Mouse (Mus musculus) kidney, embryonic 15.5 days (tissue): ENCODE measurements around the gene Lrrc23. TPM values are rescaled to one million over a fixed set of nuclear protein-coding genes. Genes with fewer than 3 reads are reported as not detected.

Experiments used
- ATAC-seq: fragments of 200-750 bp; cut with Nextera tagmentation; replicated peaks from 2 replicates; pipeline ENCODE4 v1.8.0; 2017; ENCODE audit warnings: moderate TSS enrichment; ENCODE audit not compliant: low FRiP score
- H3K27ac ChIP-seq: fragments of 300-500 bp; sonication (generic); 2 replicates; pipeline ENCODE4 v1.5.1; 2015; ENCODE audit warnings: mild to moderate bottlenecking, inconsistent platforms
- H3K27me3 ChIP-seq: fragments of 300-500 bp; sonication (generic); 2 replicates; pipeline ENCODE4 v1.6.1; 2015; ENCODE audit warnings: inconsistent platforms
- H3K36me3 ChIP-seq: fragments of 300-500 bp; sonication (generic); 2 replicates; pipeline ENCODE4 v1.6.1; 2015; ENCODE audit warnings: inconsistent platforms
- H3K4me1 ChIP-seq: fragments of 300-500 bp; sonication (generic); 2 replicates; pipeline ENCODE4 v1.6.1; 2015; ENCODE audit warnings: inconsistent platforms
- H3K4me2 ChIP-seq: fragments of 300-500 bp; sonication (generic); 2 replicates; pipeline ENCODE4 v1.6.1; 2015; ENCODE audit warnings: moderate library complexity, mild to moderate bottlenecking, inconsistent platforms
- H3K4me3 ChIP-seq: fragments of 300-500 bp; sonication (generic); replicated peaks from 2 replicates; pipeline ENCODE4 v1.5.1; 2015; ENCODE audit warnings: mild to moderate bottlenecking, inconsistent platforms
- H3K9ac ChIP-seq: fragments of 300-500 bp; sonication (generic); 2 replicates; pipeline ENCODE4 v1.6.1; 2015; ENCODE audit warnings: mild to moderate bottlenecking, inconsistent platforms
- H3K9me3 ChIP-seq: fragments of 300-500 bp; sonication (generic); replicated peaks from 2 replicates; pipeline ENCODE4 v1.6.1; 2016; ENCODE audit warnings: inconsistent platforms
- WGBS: fragments of 180-500 bp; shearing (Covaris S2); methylation state at CpG from one replicate; pipeline ENCODE4 v1.1.7; 2015; ENCODE audit warnings: mixed read lengths; 5-methylcytosine and 5-hydroxymethylcytosine counted together
- polyA plus RNA-seq: library from polyadenylated mRNA; unstranded; fragments of >200 nt; fragmentation: Nextera tagmentation; extraction: Ambion mirVana; gene quantifications from 2 replicates; pipeline ENCODE4 v1.2.1, GENCODE M21; 2015

Gene Lrrc23
- polyA plus RNA-seq, 1 experiment from 2014 or later = 0.90 TPM

DNA sequence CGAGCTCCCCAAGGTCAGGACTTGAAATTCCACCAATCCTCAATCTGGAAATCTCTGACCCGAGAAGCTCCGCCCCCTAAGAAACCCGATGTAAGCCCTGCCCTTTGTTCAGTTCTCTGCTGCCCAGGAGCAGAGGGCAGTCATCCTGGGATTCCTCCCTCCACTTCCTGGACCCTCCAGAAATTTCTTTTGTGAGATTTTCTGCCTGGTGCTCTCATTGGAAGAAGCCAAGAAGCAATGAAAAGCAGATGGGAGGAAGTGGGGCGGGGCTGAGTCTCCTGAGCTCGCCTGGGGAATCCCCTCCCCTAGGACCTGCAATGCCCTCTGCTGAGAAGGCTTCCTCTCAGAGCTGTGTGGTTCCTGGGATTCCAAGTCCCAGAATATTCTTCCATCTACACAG, 2.9 kb upstream of the Lrrc23 start:
- Histone ChIP-seq H3K27me3 (peaks cover 13% of the 10 kb centered on the region), H3K36me3 (no peaks in the 10 kb centered on the region), H3K9me3 (no peaks in the 10 kb centered on the region), H3K4me1 (peaks cover 26% of the 10 kb centered on the region), H3K4me3 (peak overlapping the region; percentile 5; the same call in 1 of the 2 replicates), H3K9ac (no peak overlapping the region), H3K4me2 (peak overlapping the region; percentile 37), H3K27ac (no peak overlapping the region)
- ATAC-seq = peak; percentile 37; the same call in 1 of the 2 replicates
- WGBS = 26% methylated on average over 6 of the region's 6 CpGs

GRCm38 (mm10) chr6:124780917-124781316, 1.4 kb upstream of the Lrrc23 start:
- Histone ChIP-seq H3K4me1 (peaks cover 23% of the 10 kb centered on the region), H3K27me3 (peaks cover 13% of the 10 kb centered on the region)
- WGBS = 82% methylated on average over 7 of the region's 7 CpGs

DNA sequence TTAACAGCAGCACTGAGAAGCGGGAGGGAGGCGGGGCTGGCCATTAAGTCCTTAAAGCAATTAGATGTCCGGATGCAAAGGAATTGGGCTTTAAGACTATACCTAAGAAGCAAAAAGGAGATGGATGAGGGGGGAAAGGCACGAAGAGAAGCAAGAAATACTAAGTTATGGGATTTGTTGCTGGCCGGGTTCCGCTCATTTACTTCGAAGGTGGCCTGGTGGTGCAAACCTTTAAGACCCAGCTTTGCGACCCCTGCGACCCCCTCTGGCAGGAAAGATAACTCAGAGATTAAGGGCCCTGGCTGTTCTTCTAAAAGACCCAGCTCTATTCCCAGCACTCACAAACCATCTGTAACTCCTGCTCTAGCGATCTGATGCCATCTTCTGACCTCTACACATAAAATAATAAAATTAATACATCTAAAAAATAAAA, 473 bp upstream of the Lrrc23 start:
- H3K4me1 ChIP-seq = peaks cover 23% of the 10 kb centered on the region
- H3K27me3 ChIP-seq = peaks cover 13% of the 10 kb centered on the region
- H3K36me3 ChIP-seq = no peaks in the 10 kb centered on the region
- ATAC-seq = no peak; the same call in 1 of the 2 replicates
- peak overlapping the region; percentile 83 for H3K4me2 ChIP-seq
- H3K9ac ChIP-seq = peak overlapping the region; percentile 37
- 3% methylated on average over 10 of the region's 10 CpGs for WGBS
- no peaks in the 10 kb centered on the region for H3K9me3 ChIP-seq
- H3K4me3 ChIP-seq = peak overlapping the region; percentile 47
- no peak overlapping the region for H3K27ac ChIP-seq

More at GRCm38 (mm10) chr6:124780917-124781316, 1.4 kb upstream of the Lrrc23 start:
- H3K9ac ChIP-seq = no peak overlapping the region
- H3K4me2 ChIP-seq = no peak overlapping the region
- H3K36me3 ChIP-seq = no peaks in the 10 kb centered on the region
- no peak for ATAC-seq
- no peak overlapping the region for H3K27ac ChIP-seq
- H3K9me3 ChIP-seq = no peaks in the 10 kb centered on the region
- H3K4me3 ChIP-seq = no peak overlapping the region

DNA sequence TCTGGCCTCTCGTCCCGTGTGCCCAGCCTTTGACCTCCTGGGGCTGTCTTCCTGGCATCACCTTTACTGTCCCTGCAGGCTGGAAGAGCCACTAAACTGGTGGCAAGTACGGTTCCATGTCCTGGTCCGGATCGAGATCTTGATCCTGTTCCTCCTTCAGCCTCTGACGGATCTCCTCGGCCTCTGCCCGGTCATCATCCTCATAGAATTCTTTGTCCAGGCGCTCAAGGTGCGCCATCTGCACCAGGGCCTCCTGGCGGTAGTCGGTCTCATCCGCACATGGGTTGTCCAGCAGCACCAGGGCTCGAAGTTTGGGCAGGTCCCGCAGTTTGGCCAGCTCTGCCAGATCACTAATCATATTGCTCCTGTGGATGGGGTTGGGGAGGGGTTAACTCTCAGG, 9.0 kb downstream of the Lrrc23 start:
- no peak for ATAC-seq
- Histone ChIP-seq H3K4me1 (peaks cover 42% of the 10 kb centered on the region), H3K4me3 (no peak overlapping the region), H3K4me2 (no peak overlapping the region), H3K9me3 (no peaks in the 10 kb centered on the region), H3K9ac (no peak overlapping the region), H3K27me3 (0 out of 2 replicates have a peak, but pooled peaks cover 9% of the 10 kb centered on the region), H3K27ac (no peak overlapping the region), H3K36me3 (no peaks in the 10 kb centered on the region)
- 82% methylated on average over 15 of the region's 15 CpGs for WGBS

DNA sequence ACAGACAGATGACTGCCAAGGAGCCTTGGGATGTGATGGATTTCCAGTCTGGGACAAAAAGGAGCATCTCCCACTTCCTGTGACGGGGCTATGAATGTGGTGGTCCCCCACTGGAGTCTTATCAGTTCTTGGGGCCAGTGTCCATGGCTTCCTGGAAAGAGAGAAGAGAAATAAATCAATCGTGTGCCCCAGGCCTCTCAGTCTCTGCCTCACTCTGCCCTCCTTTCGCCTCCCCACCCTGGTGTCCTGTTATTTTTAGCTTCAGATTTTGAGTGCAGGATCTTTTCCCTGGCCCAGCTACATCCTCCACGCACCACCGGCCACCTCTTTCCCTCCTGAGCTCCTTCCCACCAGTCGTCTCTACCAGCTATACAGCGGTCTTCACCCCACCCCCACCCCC, 9.5 kb downstream of the Lrrc23 start:
- Histone ChIP-seq H3K36me3 (no peaks in the 10 kb centered on the region), H3K9ac (no peak overlapping the region), H3K4me2 (peak overlapping the region; percentile 97), H3K9me3 (no peaks in the 10 kb centered on the region), H3K4me3 (peak overlapping the region; percentile 60; the same call in 1 of the 2 replicates), H3K27ac (no peak overlapping the region), H3K4me1 (peaks cover 42% of the 10 kb centered on the region), H3K27me3 (0 out of 2 replicates have a peak, but pooled peaks cover 9% of the 10 kb centered on the region)
- ATAC-seq = no peak
- WGBS = 37% methylated on average over 7 of the region's 7 CpGs

DNA sequence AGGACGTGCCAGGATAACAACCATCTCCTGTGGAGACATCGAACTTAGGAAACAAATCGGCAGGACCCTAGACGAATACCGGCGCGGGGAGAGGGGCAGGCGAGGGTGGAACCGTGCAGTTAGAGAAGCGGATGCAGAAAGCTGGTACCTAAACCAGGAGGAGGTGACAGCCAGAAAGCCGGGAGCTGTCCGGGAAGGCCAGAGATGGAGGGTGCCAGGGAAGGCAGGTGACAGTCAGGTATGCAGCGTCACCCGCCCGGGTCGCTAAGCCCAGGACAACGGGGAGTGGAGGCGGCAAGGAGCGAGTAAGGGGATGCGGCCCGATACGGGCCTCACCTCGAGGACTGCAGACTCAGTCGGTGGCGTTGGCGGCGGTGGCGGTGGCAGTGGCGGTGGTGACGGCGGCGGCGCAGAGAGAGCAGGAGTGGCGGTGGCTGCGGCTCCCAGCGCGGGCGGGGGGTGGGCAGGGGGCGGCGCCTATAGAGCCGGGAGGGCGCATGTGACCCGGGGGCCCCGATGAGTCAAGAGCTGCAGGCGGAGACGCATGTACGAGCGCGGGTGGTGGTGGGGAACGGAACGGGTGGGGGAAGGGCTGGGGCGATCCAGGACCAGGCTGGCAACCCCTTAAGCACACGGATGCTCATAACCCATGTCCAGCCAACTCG, 10.3 kb downstream of the Lrrc23 start, which contains the start of gene Eno2:
Gene Eno2, minus strand, starts transcription at position 573 of the 665 bp plus-strand sequence.
- no peaks in the 10 kb centered on the region for H3K9me3 ChIP-seq
- peak within 1 kb of the TSS; percentile 60 for H3K4me3 ChIP-seq
- under 1% methylated on average over 47 of the region's 54 CpGs for WGBS
- peak within 1 kb of the TSS; percentile 97 for H3K4me2 ChIP-seq
- H3K27me3 ChIP-seq = 0 out of 2 replicates have a peak, but pooled peaks cover 9% of the 10 kb centered on the region
- H3K9ac ChIP-seq = peak within 1 kb of the TSS; percentile 57
- peak; percentile 54 for ATAC-seq
- H3K27ac ChIP-seq = peak within 1 kb of the TSS; percentile 60
- H3K4me1 ChIP-seq = peaks cover 42% of the 10 kb centered on the region
- H3K36me3 ChIP-seq = no peaks in the 10 kb centered on the region

DNA sequence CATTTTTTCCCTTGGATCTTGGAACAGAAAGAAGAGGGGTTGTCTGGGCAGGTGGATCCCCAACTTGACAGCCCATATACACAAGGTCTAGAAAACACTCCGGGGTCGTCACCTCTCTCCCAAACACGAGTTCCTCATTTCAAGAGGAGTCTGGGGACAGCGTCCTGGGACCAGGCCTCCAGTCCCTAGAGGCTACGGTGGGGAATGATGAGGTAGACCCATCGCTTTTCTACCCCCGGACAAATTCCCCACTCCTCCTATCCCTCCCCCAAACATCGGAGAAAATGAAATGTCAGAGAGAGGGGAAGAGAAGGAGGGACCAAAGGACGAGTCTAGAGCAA, 10.9 kb downstream of the Lrrc23 start:
- Histone ChIP-seq H3K36me3 (no peaks in the 10 kb centered on the region), H3K9ac (peak overlapping the region; percentile 57), H3K27ac (peak overlapping the region; percentile 60), H3K4me2 (peak overlapping the region; percentile 97), H3K9me3 (no peaks in the 10 kb centered on the region), H3K4me3 (peak overlapping the region; percentile 60), H3K27me3 (0 out of 2 replicates have a peak, but pooled peaks cover 9% of the 10 kb centered on the region), H3K4me1 (peaks cover 42% of the 10 kb centered on the region)
- 6% methylated on average over 9 of the region's 9 CpGs for WGBS
- no peak for ATAC-seq

DNA sequence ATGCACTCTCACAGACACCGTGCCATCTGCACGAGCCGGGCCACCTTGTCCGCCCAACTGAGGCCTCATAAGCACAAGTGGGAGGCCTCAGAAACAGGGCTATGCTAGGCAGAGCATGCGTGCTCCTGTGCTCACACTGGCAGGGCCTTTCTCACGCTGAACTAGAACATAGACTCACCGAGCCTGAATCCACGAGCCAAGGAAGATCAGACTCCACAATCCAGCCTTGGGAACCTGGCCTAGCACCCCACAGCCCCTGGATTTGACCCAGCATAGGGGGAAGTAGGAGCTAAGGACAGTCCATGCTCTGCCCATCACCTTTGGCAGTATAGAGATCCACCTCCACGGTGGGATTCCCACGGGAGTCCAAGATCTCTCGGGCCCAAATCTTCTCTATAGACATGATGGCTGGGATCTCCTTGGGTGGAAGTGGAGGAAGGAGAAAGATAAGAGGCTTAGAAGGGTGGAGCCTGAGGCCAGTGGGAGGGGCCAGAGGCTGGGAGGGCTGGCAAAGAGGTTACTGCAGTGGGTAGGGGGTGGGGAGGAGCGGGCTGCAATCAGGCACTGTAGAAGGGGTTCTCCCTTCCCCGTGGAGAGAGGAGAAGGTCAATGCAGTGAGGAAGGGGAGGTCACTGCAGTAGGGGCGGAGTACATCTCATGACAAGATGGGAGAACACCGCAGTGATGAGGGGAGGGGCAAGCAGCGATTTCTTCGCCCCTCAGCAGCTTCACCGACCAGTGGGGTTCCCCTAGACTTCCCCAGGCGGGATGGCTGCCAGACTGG, 11.4 kb downstream of the Lrrc23 start:
- WGBS = 21% methylated on average over 19 of the region's 19 CpGs
- ATAC-seq = peak; percentile 57
- Histone ChIP-seq H3K36me3 (no peaks in the 10 kb centered on the region), H3K4me2 (peak overlapping the region; percentile 97), H3K4me1 (peaks cover 42% of the 10 kb centered on the region), H3K27ac (peak overlapping the region; percentile 57), H3K9ac (peak overlapping the region; percentile 57; the same call in 1 of the 2 replicates), H3K27me3 (0 out of 2 replicates have a peak, but pooled peaks cover 9% of the 10 kb centered on the region), H3K4me3 (peak overlapping the region; percentile 60), H3K9me3 (no peaks in the 10 kb centered on the region)

DNA sequence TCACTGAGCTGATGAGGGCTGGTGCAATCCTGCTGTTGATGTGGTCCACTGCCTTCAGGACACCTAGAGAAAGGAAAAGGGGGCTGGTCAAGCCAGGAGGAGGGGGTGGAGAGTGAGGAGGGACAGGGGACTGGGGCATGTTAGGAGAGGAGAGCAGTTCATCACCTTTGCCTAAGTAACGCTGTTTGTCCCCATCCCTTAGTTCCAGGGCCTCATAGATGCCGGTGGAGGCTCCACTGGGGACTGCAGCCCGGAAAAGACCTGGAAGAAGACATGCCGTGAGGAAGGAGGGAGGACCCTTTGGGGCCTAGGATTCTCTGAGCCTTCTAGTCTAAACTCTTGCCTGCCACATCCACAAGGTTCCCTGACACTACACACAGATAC, 12.0 kb downstream of the Lrrc23 start:
- peak overlapping the region; percentile 97 for H3K4me2 ChIP-seq
- H3K27ac ChIP-seq = peak overlapping the region; percentile 57
- peak; percentile 30; the same call in 1 of the 2 replicates for ATAC-seq
- 41% methylated on average over 4 of the region's 4 CpGs for WGBS
- peak overlapping the region; percentile 60 for H3K4me3 ChIP-seq
- 0 out of 2 replicates have a peak, but pooled peaks cover 9% of the 10 kb centered on the region for H3K27me3 ChIP-seq
- H3K36me3 ChIP-seq = no peaks in the 10 kb centered on the region
- 0 out of 2 replicates have a peak overlapping the region, but pooled peaks have one; percentile 12 for H3K9ac ChIP-seq
- H3K9me3 ChIP-seq = no peaks in the 10 kb centered on the region
- H3K4me1 ChIP-seq = peaks cover 42% of the 10 kb centered on the region

DNA sequence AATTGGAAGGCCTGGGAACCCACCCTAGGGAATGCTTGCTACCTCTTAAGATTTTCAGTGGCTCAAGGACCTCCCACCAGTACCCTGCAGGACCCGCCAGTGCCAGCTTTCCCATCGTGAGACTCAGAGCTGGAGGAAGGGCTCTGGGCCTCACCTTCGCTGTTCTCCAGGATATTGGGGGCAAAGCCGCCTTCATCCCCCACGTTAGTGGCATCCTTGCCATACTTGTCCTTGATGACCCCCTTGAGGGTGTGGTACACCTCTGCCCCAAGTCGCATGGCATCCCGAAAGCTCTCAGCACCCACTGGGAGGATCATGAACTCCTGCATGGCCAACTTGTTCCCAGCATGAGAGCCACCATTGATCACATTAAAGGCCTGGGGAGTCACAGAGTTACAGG, 13.6 kb downstream of the Lrrc23 start:
- no peak for ATAC-seq
- 0 out of 2 replicates have a peak, but pooled peaks cover 9% of the 10 kb centered on the region for H3K27me3 ChIP-seq
- no peak overlapping the region for H3K4me3 ChIP-seq
- no peak overlapping the region for H3K27ac ChIP-seq
- H3K4me1 ChIP-seq = peaks cover 42% of the 10 kb centered on the region
- no peak overlapping the region for H3K4me2 ChIP-seq
- H3K9me3 ChIP-seq = no peaks in the 10 kb centered on the region
- no peaks in the 10 kb centered on the region for H3K36me3 ChIP-seq
- 85% methylated on average over 7 of the region's 7 CpGs for WGBS
- H3K9ac ChIP-seq = no peak overlapping the region

- peaks cover 43% of the 10 kb centered on the region for H3K4me1 ChIP-seq
- 2% methylated on average over 5 of the region's 5 CpGs for WGBS
- peak overlapping the region; percentile 85 for H3K4me3 ChIP-seq
- peak overlapping the region; percentile 75 for H3K4me2 ChIP-seq
- no peaks in the 10 kb centered on the region; the same call in 1 of the 2 replicates for H3K27me3 ChIP-seq
- peak overlapping the region; percentile 97 for H3K27ac ChIP-seq
- H3K36me3 ChIP-seq = no peaks in the 10 kb centered on the region
- H3K9me3 ChIP-seq = no peaks in the 10 kb centered on the region
- H3K9ac ChIP-seq = peak overlapping the region; percentile 42
- 0 out of 2 replicates have a peak, but pooled peaks have one; percentile 2 for ATAC-seq
Observed at GRCm38 (mm10) chr6:124759259-124759658, 20.3 kb downstream of the Lrrc23 start.

DNA sequence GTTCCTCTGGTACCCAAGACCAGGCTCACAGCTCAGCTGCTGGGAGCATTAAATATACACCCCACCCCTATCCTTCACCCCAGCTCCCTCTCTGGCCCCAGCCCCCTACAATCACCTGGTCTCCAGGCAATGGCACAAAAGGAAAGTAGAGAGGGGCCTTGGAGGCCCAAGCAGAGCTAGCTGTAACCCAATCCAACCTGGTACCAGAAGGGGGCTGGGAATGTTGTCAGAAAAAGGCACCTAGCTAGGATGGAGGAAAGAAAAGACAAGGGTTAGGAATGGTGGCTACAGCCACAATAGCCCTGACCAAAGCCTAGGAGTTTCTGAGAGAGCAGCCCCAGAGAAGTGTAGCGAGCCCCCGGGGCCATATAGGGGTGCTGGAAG, 20.7 kb downstream of the Lrrc23 start:
- Histone ChIP-seq H3K4me1 (peaks cover 47% of the 10 kb centered on the region), H3K4me3 (peak overlapping the region; percentile 85), H3K9me3 (no peaks in the 10 kb centered on the region), H3K9ac (peak overlapping the region; percentile 42), H3K36me3 (no peaks in the 10 kb centered on the region), H3K27ac (peak overlapping the region; percentile 97), H3K4me2 (peak overlapping the region; percentile 75), H3K27me3 (no peaks in the 10 kb centered on the region; the same call in 1 of the 2 replicates)
- ATAC-seq = no peak
- WGBS = 32% methylated on average over 2 of the region's 2 CpGs
